Mouse (Mus musculus) CD4-positive, CD25-positive, alpha-beta regulatory T cell (primary cell): ENCODE measurements around the gene Trmt5. TPM values are rescaled to one million over a fixed set of nuclear protein-coding genes. Genes with fewer than 3 reads are reported as not detected.

Experiments used
- polyA plus RNA-seq: library from polyadenylated mRNA; unstranded; fragments of 100-300 nt; shearing (Covaris generic); gene quantifications from one replicate; pipeline ENCODE4 v1.2.1, GENCODE M21; 2017

The Trmt5 gene
- 22.9 TPM for polyA plus RNA-seq

GRCm38 (mm10) chr12:73286287-73287092, at the start of gene Trmt5, which contains the start of gene Slc38a6:
Trmt5 (minus strand) TSS chr12:73286710.
Slc38a6 (plus strand) TSS chr12:73286779.

Other genes with a start within 250 kb of the Trmt5 start
- not detected for gene Six1, start 232.8 kb downstream of the Trmt5 start, polyA plus RNA-seq
- gene Six4, start 173.3 kb downstream of the Trmt5 start, polyA plus RNA-seq: 0.18 TPM
- gene Mnat1, start 163.0 kb downstream of the Trmt5 start, polyA plus RNA-seq: 35.1 TPM
- gene Slc38a6, start 69 bp upstream of the Trmt5 start, polyA plus RNA-seq: 6.7 TPM